In the genomic region with DNA sequence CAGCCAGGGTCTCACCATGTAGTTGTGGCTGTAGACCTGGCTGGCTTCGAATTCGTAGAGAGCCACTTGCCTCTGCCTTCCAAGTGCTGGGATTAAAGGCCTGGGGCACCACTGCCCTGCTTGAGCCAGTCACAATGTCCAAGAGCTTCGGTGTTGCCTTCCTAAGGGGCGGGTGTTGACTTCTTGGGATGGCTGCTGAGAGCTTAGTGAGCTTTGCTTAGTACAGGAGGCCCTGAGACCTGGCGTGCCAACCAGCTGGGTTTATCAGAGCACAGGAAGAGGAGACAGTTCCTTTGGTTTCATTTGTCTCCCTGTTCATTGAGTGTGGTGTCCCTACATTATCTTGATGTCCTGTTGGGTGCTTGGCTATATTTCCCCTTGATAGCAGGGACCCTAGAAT, we compare ENCODE assay signal across 8 mouse cellular contexts. TPM values are rescaled to one million over a fixed set of nuclear protein-coding genes. Genes with fewer than 3 reads are reported as not detected.
A peak's percentile ranks its signal among the peaks of the same experiment; 100 is the strongest.
DNase-seq lines count a peak whose midpoint lies in the region; ATAC-seq lines count a peak whose summit lies in the region.

No protein-coding gene starts in this region.

- WGBS in heart, embryonic 16.5 days = 20% methylated on average over 5 of the region's 5 CpGs
- 26% methylated on average over 5 of the region's 5 CpGs for WGBS in embryonic facial prominence, embryonic 10.5 days
- 24% methylated on average over 5 of the region's 5 CpGs for WGBS in intestine, embryonic 16.5 days
- 34% methylated on average over 5 of the region's 5 CpGs for WGBS in midbrain, embryonic 14.5 days

- peak overlapping the region; percentile 92 for H3K4me3 ChIP-seq in heart, embryonic 16.5 days (ENCODE audit: low read length)
- H3K4me3 ChIP-seq in embryonic facial prominence, embryonic 10.5 days = peak overlapping the region; percentile 88
- H3K4me3 ChIP-seq in intestine, embryonic 16.5 days (ENCODE audit: low read length) = peak overlapping the region; percentile 83
- H3K4me3 ChIP-seq in midbrain, embryonic 14.5 days (replicated peaks; ENCODE audit: low read depth, low read length) = peak overlapping the region; percentile 82

- no peaks in the 10 kb centered on the region for H3K9me3 ChIP-seq in heart, embryonic 16.5 days (replicated peaks; ENCODE audit: control insufficient read depth, low read length)
- H3K9me3 ChIP-seq in embryonic facial prominence, embryonic 10.5 days = no peaks in the 10 kb centered on the region
- H3K9me3 ChIP-seq in intestine, embryonic 16.5 days (ENCODE audit: control insufficient read depth, low read length) = no peaks in the 10 kb centered on the region
- no peaks in the 10 kb centered on the region for H3K9me3 ChIP-seq in midbrain, embryonic 14.5 days (ENCODE audit: control insufficient read depth, low read length)

- no peak for ATAC-seq in heart, embryonic 16.5 days (replicated peaks; ENCODE audit: extremely low read depth, insufficient read depth, low FRiP score)
- no peak for ATAC-seq in intestine, embryonic 16.5 days
- ATAC-seq in midbrain, embryonic 14.5 days (ENCODE audit: low FRiP score, low TSS enrichment) = no peak

- H3K27me3 ChIP-seq in heart, embryonic 16.5 days (ENCODE audit: control insufficient read depth, insufficient read depth, low read length) = no peaks in the 10 kb centered on the region
- no peaks in the 10 kb centered on the region for H3K27me3 ChIP-seq in embryonic facial prominence, embryonic 10.5 days (replicated peaks; ENCODE audit: low read depth, poor library complexity, severe bottlenecking)
- H3K27me3 ChIP-seq in intestine, embryonic 16.5 days (replicated peaks; ENCODE audit: control insufficient read depth, insufficient read depth, low read length) = no peaks in the 10 kb centered on the region
- H3K27me3 ChIP-seq in midbrain, embryonic 14.5 days (ENCODE audit: control insufficient read depth, insufficient read depth, low read length) = no peaks in the 10 kb centered on the region

- peak overlapping the region; percentile 96 for H3K9ac ChIP-seq in heart, embryonic 16.5 days (ENCODE audit: low read length)
- H3K9ac ChIP-seq in intestine, embryonic 16.5 days (ENCODE audit: low read depth, low read length) = peak overlapping the region; percentile 88
- peak overlapping the region; percentile 90 for H3K9ac ChIP-seq in midbrain, embryonic 14.5 days (replicated peaks; ENCODE audit: low read length)

- peak overlapping the region; percentile 91 for H3K4me2 ChIP-seq in heart, embryonic 16.5 days (ENCODE audit: low read depth, low read length)
- H3K4me2 ChIP-seq in intestine, embryonic 16.5 days (ENCODE audit: low read depth, low read length) = peak overlapping the region; percentile 78
- H3K4me2 ChIP-seq in midbrain, embryonic 14.5 days (ENCODE audit: low read length) = peak overlapping the region; percentile 93

- DNase-seq in heart, adult 11 months = no peak
- no peak for DNase-seq in embryonic facial prominence, embryonic 10.5 days (ENCODE audit: low spot score)
- no peak for DNase-seq in midbrain, embryonic 14.5 days
- DNase-seq in layer of hippocampus, adult 9-11 months = no peak
- DNase-seq in thymus, postnatal 4 days = no peak
- DNase-seq in adrenal gland, adult (ENCODE audit: inconsistent age in 2 of 2, low spot score in 1 of 2) = no peak

- peaks cover 66% of the 10 kb centered on the region for H3K4me1 ChIP-seq in heart, embryonic 16.5 days (ENCODE audit: control insufficient read depth, insufficient read depth, low read length)
- H3K4me1 ChIP-seq in embryonic facial prominence, embryonic 10.5 days = peaks cover 86% of the 10 kb centered on the region
- H3K4me1 ChIP-seq in intestine, embryonic 16.5 days (ENCODE audit: control insufficient read depth, insufficient read depth, low read length) = peaks cover 70% of the 10 kb centered on the region
- peaks cover 57% of the 10 kb centered on the region for H3K4me1 ChIP-seq in midbrain, embryonic 14.5 days (ENCODE audit: control insufficient read depth, insufficient read depth, low read length)

- H3K36me3 ChIP-seq in heart, embryonic 16.5 days (ENCODE audit: control insufficient read depth, insufficient read depth) = no peaks in the 10 kb centered on the region
- H3K36me3 ChIP-seq in embryonic facial prominence, embryonic 10.5 days (replicated peaks) = no peaks in the 10 kb centered on the region
- no peaks in the 10 kb centered on the region for H3K36me3 ChIP-seq in intestine, embryonic 16.5 days (ENCODE audit: control insufficient read depth, insufficient read depth, low read length)
- H3K36me3 ChIP-seq in midbrain, embryonic 14.5 days (ENCODE audit: control insufficient read depth, insufficient read depth, low read length) = no peaks in the 10 kb centered on the region

- H3K27ac ChIP-seq in heart, embryonic 16.5 days (ENCODE audit: low read length) = peak overlapping the region; percentile 97
- peak overlapping the region; percentile 95 for H3K27ac ChIP-seq in embryonic facial prominence, embryonic 10.5 days (replicated peaks)
- peak overlapping the region; percentile 77 for H3K27ac ChIP-seq in intestine, embryonic 16.5 days (ENCODE audit: low read length)
- H3K27ac ChIP-seq in midbrain, embryonic 14.5 days (replicated peaks; ENCODE audit: low read depth, low read length) = peak overlapping the region; percentile 93; the same call in 1 of the 2 replicates

RNA-seq across cellular contexts. Expression of a gene that starts 1.4 kb away (rescaled TPM):
- polyA plus RNA-seq in heart, embryonic 16.5 days (2015; fragmentation: Nextera tagmentation; extraction: Ambion mirVana) = 44.9 and 57.3 TPM in 2 replicates
- polyA plus RNA-seq in embryonic facial prominence, embryonic 10.5 days (2016; fragmentation: Nextera tagmentation; extraction: Ambion mirVana) = 43.9 and 46.4 TPM in 2 replicates
- polyA plus RNA-seq in intestine, embryonic 16.5 days (2015; fragmentation: Nextera tagmentation; extraction: Ambion mirVana) = 35.4 and 37.8 TPM in 2 replicates
- polyA plus RNA-seq in midbrain, embryonic 14.5 days (2014; fragmentation: Nextera tagmentation; extraction: Ambion mirVana) = 13.6 and 19.8 TPM in 2 replicates

RNA-seq across cellular contexts. Expression of a gene that starts 30.3 kb away (rescaled TPM):
- 28.0 and 29.2 TPM in 2 replicates for polyA plus RNA-seq in heart, embryonic 16.5 days (2015; fragmentation: Nextera tagmentation; extraction: Ambion mirVana)
- 24.4 and 25.1 TPM in 2 replicates for polyA plus RNA-seq in embryonic facial prominence, embryonic 10.5 days (2016; fragmentation: Nextera tagmentation; extraction: Ambion mirVana)
- polyA plus RNA-seq in intestine, embryonic 16.5 days (2015; fragmentation: Nextera tagmentation; extraction: Ambion mirVana) = 18.1 TPM in 2 replicates
- polyA plus RNA-seq in midbrain, embryonic 14.5 days (2014; fragmentation: Nextera tagmentation; extraction: Ambion mirVana) = 240 and 245 TPM in 2 replicates
